Mouse (Mus musculus) cortical plate, adult 2 months (tissue): ENCODE results near the gene Cpne4.

ENCODE experiments used
- CTCF ChIP-seq: fragments of 200-500 bp; IDR thresholded peaks from 2 replicates; pipeline ENCODE4 v1.5.1; 2011; ENCODE audit warnings: mild to moderate bottlenecking, control low read depth, low read length; ENCODE audit not compliant: insufficient read depth; ENCODE audit errors: extremely low read depth
- POLR2A ChIP-seq: fragments of 200-500 bp; IDR thresholded peaks from 2 replicates; pipeline ENCODE4 v1.6.1; 2011; ENCODE audit warnings: mild to moderate bottlenecking, low read length, control low read depth; ENCODE audit not compliant: insufficient read depth; ENCODE audit errors: extremely low read depth

DNA sequence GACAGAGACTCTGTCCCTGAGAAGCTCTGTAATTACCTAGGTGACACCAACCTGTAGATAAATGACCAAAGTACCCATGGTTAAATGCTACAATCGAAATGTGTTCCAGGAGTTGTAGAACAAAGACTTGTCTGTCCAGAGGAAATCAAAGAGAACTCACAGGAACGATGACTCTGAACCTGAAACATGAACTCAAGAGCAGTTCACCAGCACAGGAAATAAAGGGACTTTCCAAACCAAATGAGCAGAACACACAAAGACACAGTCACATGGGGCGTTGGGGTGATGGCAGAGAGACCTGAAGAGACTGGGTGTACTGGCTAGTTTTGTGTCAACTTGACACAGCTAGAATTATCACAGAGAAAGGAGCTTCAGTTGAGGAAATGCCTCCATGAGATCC lies 329.9 kb downstream of the Cpne4 start:
- TF ChIP-seq CTCF = no peak
- no peak for TF ChIP-seq POLR2A
